Mouse (Mus musculus): ENCODE results near the gene Arrdc5. TPM values are rescaled to one million over a fixed set of nuclear protein-coding genes. Genes with fewer than 3 reads are reported as not detected.

The Arrdc5 gene
- not detected in 2 replicates for polyA plus RNA-seq (2015; fragmentation: Nextera tagmentation; extraction: Ambion mirVana)

DNA sequence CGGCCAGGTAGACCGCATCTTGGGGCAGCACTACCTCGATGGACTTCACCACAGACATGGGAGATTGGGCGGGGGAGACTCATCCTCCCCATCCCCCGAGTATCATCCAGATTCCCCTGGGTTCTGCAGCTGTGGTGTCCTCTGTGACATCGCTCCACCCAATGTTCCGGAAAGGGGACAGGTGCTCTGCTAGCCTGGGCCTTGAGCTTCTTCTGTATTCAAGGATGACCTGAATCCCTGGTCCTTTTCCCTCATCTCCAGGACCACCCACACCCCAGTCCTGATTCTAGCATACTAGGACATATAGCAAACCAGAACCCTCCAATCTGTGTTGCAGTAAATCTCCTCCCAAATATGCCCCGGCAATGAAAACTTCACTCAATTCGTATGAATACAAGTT is at the start of gene Arrdc5:
TSS of gene Arrdc5 (minus strand) at position 101 of the 400 bp plus-strand sequence.
- Histone ChIP-seq H3K4me3 (replicated peaks; ENCODE audit: low read length) (no peak within 1 kb of the TSS), H3K27ac (ENCODE audit: low read length) (no peak within 1 kb of the TSS), H3K36me3 (ENCODE audit: control insufficient read depth, insufficient read depth) (no peaks in the 10 kb centered on the region), H3K9me3 (ENCODE audit: control insufficient read depth, low read length) (no peaks in the 10 kb centered on the region), H3K4me1 (replicated peaks; ENCODE audit: control insufficient read depth, insufficient read depth, low read length) (peaks cover 16% of the 10 kb centered on the region), H3K9ac (replicated peaks; ENCODE audit: low read depth, low read length) (no peak within 1 kb of the TSS), H3K4me2 (ENCODE audit: low read length) (no peak within 1 kb of the TSS), H3K27me3 (replicated peaks; ENCODE audit: control insufficient read depth, insufficient read depth, low read length) (no peaks in the 10 kb centered on the region)
- no peak for ATAC-seq
- 93% methylated on average over 9 of the region's 9 CpGs for WGBS

DNA sequence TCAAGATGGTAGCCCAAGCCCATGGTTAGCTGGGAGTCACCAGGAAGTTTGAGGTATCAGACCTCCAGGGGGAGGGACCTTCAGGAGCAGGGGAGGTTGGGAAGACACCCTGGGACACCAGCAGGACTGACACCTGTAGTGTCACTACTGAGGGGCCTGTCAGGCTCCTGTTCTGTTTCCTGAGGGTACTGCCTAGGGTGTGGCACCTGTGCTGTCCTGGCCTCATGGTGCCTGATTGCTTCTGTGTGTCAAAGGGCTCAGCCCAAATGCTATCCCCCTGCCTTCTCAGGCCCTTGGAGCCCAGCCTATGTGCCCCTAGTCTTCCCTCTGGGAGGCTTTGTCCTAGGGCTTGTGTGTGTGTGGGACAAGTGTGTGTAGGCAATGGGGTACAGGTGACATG is 48.5 kb upstream of the Arrdc5 start:
- peaks cover 2% of the 10 kb centered on the region; the same call in 1 of the 2 replicates for H3K36me3 ChIP-seq (ENCODE audit: control insufficient read depth, insufficient read depth)
- no peak overlapping the region for H3K27ac ChIP-seq (ENCODE audit: low read length)
- H3K4me1 ChIP-seq (replicated peaks; ENCODE audit: control insufficient read depth, insufficient read depth, low read length) = no peaks in the 10 kb centered on the region
- no peaks in the 10 kb centered on the region for H3K27me3 ChIP-seq (replicated peaks; ENCODE audit: control insufficient read depth, insufficient read depth, low read length)
- H3K9ac ChIP-seq (replicated peaks; ENCODE audit: low read depth, low read length) = no peak overlapping the region
- ATAC-seq = no peak
- no peaks in the 10 kb centered on the region for H3K9me3 ChIP-seq (ENCODE audit: control insufficient read depth, low read length)
- no peak overlapping the region for H3K4me3 ChIP-seq (replicated peaks; ENCODE audit: low read length)
- H3K4me2 ChIP-seq (ENCODE audit: low read length) = no peak overlapping the region

DNA sequence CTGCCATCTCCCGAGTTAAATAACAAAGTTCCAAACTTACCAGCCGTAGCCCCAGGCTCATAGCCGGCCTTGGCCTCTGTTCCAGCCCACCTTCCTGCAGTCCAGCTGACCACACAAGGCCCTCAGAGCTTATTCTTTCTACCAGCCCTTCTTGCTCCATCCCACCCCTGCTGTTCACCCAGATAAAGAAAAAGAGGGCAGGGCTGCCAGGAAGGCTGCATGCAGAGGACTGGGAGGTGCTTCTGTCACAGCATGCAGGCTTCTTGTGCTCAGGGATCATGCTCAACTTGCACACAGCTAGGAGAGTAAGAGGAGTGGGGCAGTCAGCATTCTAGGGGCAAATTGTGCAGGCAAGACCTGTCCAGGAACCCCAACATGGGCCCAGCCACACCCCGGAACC is 48.0 kb upstream of the Arrdc5 start:
- Histone ChIP-seq H3K9ac (replicated peaks; ENCODE audit: low read depth, low read length) (no peak overlapping the region), H3K4me2 (ENCODE audit: low read length) (no peak overlapping the region), H3K4me3 (replicated peaks; ENCODE audit: low read length) (no peak overlapping the region), H3K4me1 (replicated peaks; ENCODE audit: control insufficient read depth, insufficient read depth, low read length) (no peaks in the 10 kb centered on the region), H3K36me3 (ENCODE audit: control insufficient read depth, insufficient read depth) (peaks cover under 1% of the 10 kb centered on the region; the same call in 1 of the 2 replicates), H3K27ac (ENCODE audit: low read length) (no peak overlapping the region), H3K27me3 (replicated peaks; ENCODE audit: control insufficient read depth, insufficient read depth, low read length) (no peaks in the 10 kb centered on the region), H3K9me3 (ENCODE audit: control insufficient read depth, low read length) (no peaks in the 10 kb centered on the region)
- ATAC-seq = no peak
- WGBS = 74% methylated on average over 4 of the region's 4 CpGs

DNA sequence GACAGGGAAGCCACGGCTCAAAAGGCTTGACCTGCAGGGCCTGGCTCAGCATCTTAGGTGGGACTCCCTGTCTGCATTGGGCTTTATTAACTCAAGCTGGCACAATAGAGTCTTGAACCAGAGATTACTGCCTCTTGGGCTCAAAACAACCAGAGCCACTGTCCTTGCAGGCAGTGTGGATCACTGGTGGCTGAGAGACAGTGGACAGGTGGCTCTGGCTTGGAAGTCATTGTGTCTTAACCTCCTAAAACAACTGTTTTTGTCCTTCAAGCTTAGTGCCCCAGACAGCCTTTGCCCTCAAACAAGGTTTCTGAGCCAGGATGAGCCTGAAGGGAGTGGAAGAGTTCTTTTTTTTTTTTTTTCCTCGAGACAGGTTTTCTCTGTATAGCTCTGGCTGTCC is 45.3 kb upstream of the Arrdc5 start:
- no peaks in the 10 kb centered on the region for H3K9me3 ChIP-seq (ENCODE audit: control insufficient read depth, low read length)
- H3K9ac ChIP-seq (replicated peaks; ENCODE audit: low read depth, low read length) = no peak overlapping the region
- H3K27ac ChIP-seq (ENCODE audit: low read length) = no peak overlapping the region
- ATAC-seq = no peak
- 76% methylated on average over 2 of the region's 2 CpGs for WGBS
- no peaks in the 10 kb centered on the region for H3K4me1 ChIP-seq (replicated peaks; ENCODE audit: control insufficient read depth, insufficient read depth, low read length)
- no peaks in the 10 kb centered on the region for H3K36me3 ChIP-seq (ENCODE audit: control insufficient read depth, insufficient read depth)
- no peaks in the 10 kb centered on the region for H3K27me3 ChIP-seq (replicated peaks; ENCODE audit: control insufficient read depth, insufficient read depth, low read length)
- H3K4me3 ChIP-seq (replicated peaks; ENCODE audit: low read length) = no peak overlapping the region
- no peak overlapping the region for H3K4me2 ChIP-seq (ENCODE audit: low read length)

DNA sequence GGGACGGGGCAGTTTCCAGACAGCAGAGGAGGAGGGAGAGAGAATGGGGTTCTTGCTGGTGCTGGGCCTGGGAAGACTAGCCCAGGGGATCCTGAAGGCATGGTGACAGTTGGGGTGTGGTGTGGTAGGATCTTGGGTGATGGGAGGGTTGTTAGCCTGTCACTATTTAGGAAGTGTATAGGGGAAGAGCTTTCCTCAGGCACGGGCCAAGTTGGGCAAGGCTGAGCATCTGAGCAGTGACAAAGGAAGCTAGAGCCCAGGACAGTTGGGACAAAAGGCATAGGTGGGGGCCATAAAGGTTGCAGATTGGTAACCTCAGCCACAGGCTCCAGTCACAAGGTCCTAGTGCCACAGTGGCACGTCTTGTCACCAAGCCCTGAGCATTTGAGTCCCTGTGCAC is 43.4 kb upstream of the Arrdc5 start:
- Histone ChIP-seq H3K36me3 (ENCODE audit: control insufficient read depth, insufficient read depth) (no peaks in the 10 kb centered on the region), H3K4me2 (ENCODE audit: low read length) (no peak overlapping the region), H3K9me3 (ENCODE audit: control insufficient read depth, low read length) (no peaks in the 10 kb centered on the region), H3K27me3 (replicated peaks; ENCODE audit: control insufficient read depth, insufficient read depth, low read length) (no peaks in the 10 kb centered on the region), H3K27ac (ENCODE audit: low read length) (no peak overlapping the region), H3K9ac (replicated peaks; ENCODE audit: low read depth, low read length) (no peak overlapping the region), H3K4me3 (replicated peaks; ENCODE audit: low read length) (no peak overlapping the region), H3K4me1 (replicated peaks; ENCODE audit: control insufficient read depth, insufficient read depth, low read length) (no peaks in the 10 kb centered on the region)
- WGBS = 74% methylated on average over 3 of the region's 3 CpGs
- no peak for ATAC-seq

DNA sequence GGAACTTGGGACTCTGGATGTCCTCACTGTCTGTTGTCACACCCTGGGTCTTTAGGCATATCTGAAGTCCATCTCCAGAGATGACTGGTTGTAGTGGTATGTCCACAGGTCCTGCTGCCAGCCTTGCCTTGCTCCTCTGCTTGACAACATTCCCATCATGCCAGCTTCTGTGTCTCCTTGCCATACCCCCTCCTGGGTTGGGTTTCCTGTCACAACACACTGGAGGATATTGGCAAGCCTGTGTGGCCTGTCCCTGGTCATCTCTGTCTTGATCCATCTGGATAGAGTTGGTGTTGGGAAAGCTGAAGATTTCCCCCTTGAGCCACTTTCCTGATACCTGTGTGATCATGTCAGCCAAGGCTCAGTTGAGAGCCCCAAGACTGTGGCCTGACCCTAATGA is 40.6 kb upstream of the Arrdc5 start:
- Histone ChIP-seq H3K4me3 (replicated peaks; ENCODE audit: low read length) (no peak overlapping the region), H3K9me3 (ENCODE audit: control insufficient read depth, low read length) (no peaks in the 10 kb centered on the region), H3K36me3 (ENCODE audit: control insufficient read depth, insufficient read depth) (no peaks in the 10 kb centered on the region), H3K4me2 (ENCODE audit: low read length) (no peak overlapping the region), H3K27ac (ENCODE audit: low read length) (no peak overlapping the region), H3K4me1 (replicated peaks; ENCODE audit: control insufficient read depth, insufficient read depth, low read length) (0 out of 2 replicates have a peak, but pooled peaks cover 3% of the 10 kb centered on the region), H3K9ac (replicated peaks; ENCODE audit: low read depth, low read length) (no peak overlapping the region), H3K27me3 (replicated peaks; ENCODE audit: control insufficient read depth, insufficient read depth, low read length) (no peaks in the 10 kb centered on the region)
- no peak for ATAC-seq

DNA sequence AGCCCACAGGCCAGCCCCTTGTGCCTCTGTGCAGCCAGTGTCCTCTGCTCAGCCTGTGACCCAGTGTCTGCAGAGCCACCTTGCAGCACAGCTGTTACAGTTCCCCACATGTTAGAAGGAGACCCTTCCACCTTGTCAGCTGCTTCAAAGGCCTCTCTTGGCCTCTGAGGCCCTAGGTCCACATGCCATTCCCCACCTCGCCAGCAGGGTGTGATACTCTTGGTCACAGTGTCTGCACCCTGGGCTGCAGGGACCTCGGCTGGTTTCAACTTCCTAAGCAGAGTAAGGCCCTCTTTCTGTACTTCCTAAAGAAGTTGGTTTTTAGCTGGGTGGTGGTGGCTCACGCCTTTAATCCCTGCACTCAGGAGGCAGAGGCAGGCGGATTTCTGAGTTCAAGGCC is 38.8 kb upstream of the Arrdc5 start:
- Histone ChIP-seq H3K4me3 (replicated peaks; ENCODE audit: low read length) (no peak overlapping the region), H3K27ac (ENCODE audit: low read length) (no peak overlapping the region), H3K4me1 (replicated peaks; ENCODE audit: control insufficient read depth, insufficient read depth, low read length) (0 out of 2 replicates have a peak, but pooled peaks cover 3% of the 10 kb centered on the region), H3K27me3 (replicated peaks; ENCODE audit: control insufficient read depth, insufficient read depth, low read length) (no peaks in the 10 kb centered on the region), H3K9ac (replicated peaks; ENCODE audit: low read depth, low read length) (no peak overlapping the region), H3K36me3 (ENCODE audit: control insufficient read depth, insufficient read depth) (no peaks in the 10 kb centered on the region), H3K9me3 (ENCODE audit: control insufficient read depth, low read length) (no peaks in the 10 kb centered on the region), H3K4me2 (ENCODE audit: low read length) (no peak overlapping the region)
- ATAC-seq = no peak
- WGBS = 64% methylated on average over 4 of the region's 4 CpGs

DNA sequence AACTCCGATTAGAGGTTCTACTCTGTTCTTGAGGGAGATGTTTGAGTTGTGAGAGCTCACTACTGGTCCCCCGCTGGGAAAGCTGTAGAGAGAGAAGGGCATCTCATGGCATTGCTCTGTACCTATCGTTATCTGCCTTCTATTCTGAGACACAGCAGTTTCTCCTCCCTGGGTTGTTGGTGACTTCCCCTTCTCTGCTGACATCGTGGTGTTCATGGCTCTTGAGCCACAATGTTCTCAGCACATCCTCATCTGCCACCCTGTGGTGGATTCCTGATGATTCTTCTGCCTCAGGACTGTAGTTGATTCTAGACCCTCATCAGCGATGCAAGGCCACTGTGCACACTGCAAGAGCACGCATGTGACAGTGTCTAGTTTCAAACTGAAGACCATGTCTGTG is 37.7 kb upstream of the Arrdc5 start:
- Histone ChIP-seq H3K9me3 (ENCODE audit: control insufficient read depth, low read length) (no peaks in the 10 kb centered on the region), H3K27me3 (replicated peaks; ENCODE audit: control insufficient read depth, insufficient read depth, low read length) (no peaks in the 10 kb centered on the region), H3K4me1 (replicated peaks; ENCODE audit: control insufficient read depth, insufficient read depth, low read length) (0 out of 2 replicates have a peak, but pooled peaks cover 3% of the 10 kb centered on the region), H3K27ac (ENCODE audit: low read length) (no peak overlapping the region), H3K36me3 (ENCODE audit: control insufficient read depth, insufficient read depth) (no peaks in the 10 kb centered on the region), H3K9ac (replicated peaks; ENCODE audit: low read depth, low read length) (no peak overlapping the region), H3K4me2 (ENCODE audit: low read length) (no peak overlapping the region), H3K4me3 (replicated peaks; ENCODE audit: low read length) (no peak overlapping the region)
- ATAC-seq = no peak
- WGBS = 90% methylated on average over 6 of the region's 6 CpGs

DNA sequence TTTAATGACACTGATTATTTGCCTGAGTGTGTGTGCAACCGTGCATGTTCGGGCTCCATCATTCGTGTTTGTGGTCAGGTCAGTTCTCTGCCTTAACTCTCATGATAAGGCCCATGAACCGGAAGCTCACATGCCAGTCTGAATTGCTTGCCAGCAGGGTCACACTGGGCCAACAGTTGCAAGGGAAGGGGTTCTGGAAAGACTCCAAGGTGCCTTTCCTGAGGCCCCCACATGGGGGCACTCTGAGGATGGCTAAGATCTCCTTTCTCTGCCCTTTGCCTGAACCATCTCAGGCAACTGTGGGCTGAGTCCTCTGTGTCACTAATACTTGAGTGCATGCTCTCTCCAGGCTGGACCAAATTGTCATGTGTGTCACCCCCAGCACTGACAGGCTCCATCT is 37.1 kb upstream of the Arrdc5 start:
- no peak for ATAC-seq
- WGBS = 50% methylated on average over 4 of the region's 4 CpGs
- Histone ChIP-seq H3K4me2 (ENCODE audit: low read length) (no peak overlapping the region), H3K9ac (replicated peaks; ENCODE audit: low read depth, low read length) (no peak overlapping the region), H3K36me3 (ENCODE audit: control insufficient read depth, insufficient read depth) (no peaks in the 10 kb centered on the region), H3K4me1 (replicated peaks; ENCODE audit: control insufficient read depth, insufficient read depth, low read length) (0 out of 2 replicates have a peak, but pooled peaks cover 3% of the 10 kb centered on the region), H3K27ac (ENCODE audit: low read length) (no peak overlapping the region), H3K27me3 (replicated peaks; ENCODE audit: control insufficient read depth, insufficient read depth, low read length) (no peaks in the 10 kb centered on the region), H3K9me3 (ENCODE audit: control insufficient read depth, low read length) (no peaks in the 10 kb centered on the region), H3K4me3 (replicated peaks; ENCODE audit: low read length) (no peak overlapping the region)

DNA sequence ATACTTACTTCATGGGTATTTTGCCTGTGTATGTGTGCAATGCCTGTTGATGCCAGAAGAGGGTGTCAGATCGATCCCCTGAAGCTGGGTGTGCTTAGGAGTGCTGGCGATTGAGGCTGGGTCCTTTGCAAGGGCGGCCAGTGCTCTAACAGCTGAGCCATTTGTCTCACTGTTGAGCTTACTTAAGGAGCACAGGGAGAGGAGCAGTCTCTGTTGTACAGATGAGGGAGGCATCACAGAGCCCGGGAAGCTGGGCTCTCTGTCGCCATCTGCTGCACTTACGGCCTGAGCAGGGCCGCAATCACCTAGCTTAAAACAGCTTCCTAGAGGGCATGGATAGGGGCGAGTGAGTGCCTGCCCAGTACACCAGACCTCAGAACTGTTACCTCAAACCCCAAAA is 32.9 kb upstream of the Arrdc5 start:
- ATAC-seq = 0 out of 2 replicates have a peak, but pooled peaks have one; percentile 27
- Histone ChIP-seq H3K27ac (ENCODE audit: low read length) (no peak overlapping the region), H3K36me3 (ENCODE audit: control insufficient read depth, insufficient read depth) (no peaks in the 10 kb centered on the region), H3K4me1 (replicated peaks; ENCODE audit: control insufficient read depth, insufficient read depth, low read length) (peaks cover 29% of the 10 kb centered on the region), H3K9ac (replicated peaks; ENCODE audit: low read depth, low read length) (no peak overlapping the region), H3K4me2 (ENCODE audit: low read length) (no peak overlapping the region), H3K4me3 (replicated peaks; ENCODE audit: low read length) (no peak overlapping the region), H3K9me3 (ENCODE audit: control insufficient read depth, low read length) (no peaks in the 10 kb centered on the region), H3K27me3 (replicated peaks; ENCODE audit: control insufficient read depth, insufficient read depth, low read length) (no peaks in the 10 kb centered on the region)
- WGBS = 43% methylated on average over 8 of the region's 8 CpGs
